Mouse (Mus musculus) gastrocnemius, adult 8-10 months (tissue): ENCODE data around the gene Serp2. TPM values are rescaled to one million over a fixed set of nuclear protein-coding genes. Genes with fewer than 3 reads are reported as not detected.
"Not testable (repeated sequence)": the region's sequence is repeated elsewhere in the genome, so short reads cannot be mapped to it uniquely, and the experiment has no call there.

ENCODE experiments used
- DNase-seq, 2 experiments: peaks; one replicate each; pipeline ENCODE4 v3.0.0; 2022; ENCODE audit warnings: low spot score in 2 of 2
- total RNA-seq, 4 experiments: library from RNA; stranded (reverse); gene quantifications; 2 replicates each; pipeline ENCODE4 v1.2.4; 2022

The Serp2 gene
- total RNA-seq, 4 experiments from 2014 or later: 0.34 to 0.39 TPM; not detected in 2

DNA sequence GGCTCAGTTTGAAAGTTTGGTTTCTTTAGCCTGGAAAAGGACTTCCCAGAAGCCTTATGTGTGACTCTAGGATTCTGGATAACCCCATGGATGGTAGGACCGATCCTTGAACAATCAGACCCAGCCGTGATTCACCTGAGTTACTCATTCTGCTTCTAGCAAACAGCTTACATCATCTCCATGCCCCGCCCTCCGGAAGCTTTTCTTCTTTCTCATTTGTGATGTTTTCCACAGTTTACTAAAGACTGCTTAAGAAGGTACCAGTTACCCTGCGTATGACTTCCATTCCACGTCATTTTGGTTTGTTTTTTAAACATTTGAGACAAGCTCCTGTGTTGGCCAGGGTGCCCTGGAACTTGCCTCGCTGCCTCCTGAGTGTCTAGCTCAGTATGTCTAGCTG lies 13.6 kb upstream of the Serp2 start:
- DNase-seq: no peak

DNA sequence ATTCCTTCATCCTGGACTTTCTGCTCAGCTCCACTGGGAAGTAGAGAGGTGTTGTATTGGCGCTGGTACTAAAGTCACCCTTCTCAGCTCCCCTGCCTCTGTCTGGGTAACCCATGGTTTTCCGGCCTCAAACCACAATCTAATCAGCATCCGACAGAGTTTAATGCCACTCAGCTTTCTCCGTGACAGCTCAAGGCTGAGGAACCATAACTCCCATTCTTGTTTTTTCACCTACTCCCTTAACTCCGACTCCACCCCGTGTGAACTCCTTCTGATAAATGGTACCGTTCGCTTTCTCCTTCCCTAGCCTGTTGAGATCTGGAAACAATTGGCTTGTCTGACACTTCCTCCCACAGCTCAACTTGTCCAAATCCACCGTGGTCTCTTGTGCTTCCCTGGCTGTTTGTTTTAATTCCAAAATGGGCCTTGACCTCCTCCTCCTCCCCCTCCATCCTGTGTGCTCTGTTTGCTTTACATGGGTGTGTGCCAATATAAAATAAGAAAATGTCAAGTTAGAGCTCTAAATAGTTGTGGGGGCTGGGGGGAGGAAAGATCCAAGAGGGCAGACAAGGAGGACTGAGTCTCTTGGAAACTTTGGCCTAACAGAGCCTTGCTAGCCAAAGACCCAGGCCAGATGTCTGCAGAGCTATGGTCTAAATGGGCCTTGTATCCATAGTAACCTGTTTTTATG lies 12.7 kb upstream of the Serp2 start:
- DNase-seq: no peak

DNA sequence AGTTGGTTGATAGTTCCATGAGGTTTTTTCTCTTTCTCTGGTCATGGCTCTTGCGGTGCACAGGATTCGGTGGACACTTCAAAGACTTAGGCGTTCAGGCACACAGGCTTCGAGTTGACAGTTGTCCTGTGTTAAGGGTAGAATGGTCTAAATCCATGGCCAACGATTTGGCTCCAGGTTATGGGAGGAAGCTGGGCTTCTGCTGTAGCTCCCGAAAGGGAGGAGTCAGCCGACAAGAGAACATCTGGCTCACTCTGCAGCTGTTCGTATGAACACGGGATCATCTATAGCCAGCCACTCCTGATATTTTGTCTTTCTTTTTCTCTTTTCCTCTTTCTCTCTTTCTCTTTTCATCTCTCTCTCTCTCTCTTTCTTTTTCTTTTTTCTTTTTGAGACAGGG lies 11.9 kb upstream of the Serp2 start:
- no peak for DNase-seq

DNA sequence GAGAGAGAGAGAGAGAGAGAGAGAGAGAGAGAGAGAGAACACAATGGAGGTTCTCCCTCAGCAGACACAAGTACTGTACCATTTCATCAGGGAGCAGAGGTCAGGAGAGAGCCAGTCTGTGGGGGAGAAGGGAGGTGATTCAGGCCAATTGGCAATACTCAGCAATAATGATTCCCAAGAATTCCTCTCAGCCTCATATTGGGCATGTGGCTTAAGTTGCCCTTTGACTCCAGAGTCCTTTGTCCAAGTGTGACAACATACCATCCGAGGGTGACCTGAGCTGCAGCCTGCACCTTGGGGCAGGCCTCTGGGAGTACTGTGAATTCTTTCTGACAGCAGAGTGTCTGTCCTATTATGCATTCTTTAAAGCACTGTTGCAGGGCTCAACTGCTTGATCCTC lies 10.6 kb upstream of the Serp2 start:
- DNase-seq: no peak

DNA sequence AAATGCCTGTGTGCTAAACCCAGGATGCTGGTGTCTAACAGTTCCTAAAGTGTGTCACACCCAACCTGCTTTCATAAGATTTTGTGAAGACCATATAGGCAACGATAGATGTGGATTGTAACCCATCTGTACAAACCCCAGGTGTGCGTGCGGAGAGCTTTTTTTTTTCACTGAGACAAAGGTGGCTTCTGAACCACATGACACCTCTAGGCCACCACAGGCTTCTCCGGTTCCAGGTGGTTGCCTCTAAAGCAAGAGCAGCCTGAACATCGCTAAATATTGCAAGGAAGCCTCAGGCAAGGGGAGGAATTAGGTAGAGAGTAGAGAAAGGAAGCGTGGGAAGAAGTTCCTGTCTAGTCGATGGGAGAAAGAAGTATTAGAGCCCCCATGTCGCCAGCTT lies 10.0 kb upstream of the Serp2 start:
- no peak for DNase-seq

DNA sequence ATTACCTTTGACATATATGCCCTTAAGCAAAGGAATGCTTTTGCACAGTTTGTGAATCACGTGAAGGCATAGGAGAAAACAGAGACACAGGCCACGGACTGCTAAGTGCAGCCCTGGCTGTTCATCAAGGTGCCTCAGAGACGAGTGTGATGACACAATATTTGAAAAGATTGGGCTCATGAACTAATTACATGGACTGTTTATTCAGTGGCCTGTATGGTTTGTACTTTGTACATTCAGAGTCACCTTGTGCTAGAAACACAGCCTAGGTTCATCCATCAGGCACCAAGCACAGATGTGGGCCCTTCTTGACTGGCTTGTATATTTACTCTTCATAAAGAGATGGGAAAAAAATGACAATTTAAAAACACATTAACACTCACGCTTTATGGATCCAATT lies 9.5 kb upstream of the Serp2 start:
- DNase-seq: no peak

DNA sequence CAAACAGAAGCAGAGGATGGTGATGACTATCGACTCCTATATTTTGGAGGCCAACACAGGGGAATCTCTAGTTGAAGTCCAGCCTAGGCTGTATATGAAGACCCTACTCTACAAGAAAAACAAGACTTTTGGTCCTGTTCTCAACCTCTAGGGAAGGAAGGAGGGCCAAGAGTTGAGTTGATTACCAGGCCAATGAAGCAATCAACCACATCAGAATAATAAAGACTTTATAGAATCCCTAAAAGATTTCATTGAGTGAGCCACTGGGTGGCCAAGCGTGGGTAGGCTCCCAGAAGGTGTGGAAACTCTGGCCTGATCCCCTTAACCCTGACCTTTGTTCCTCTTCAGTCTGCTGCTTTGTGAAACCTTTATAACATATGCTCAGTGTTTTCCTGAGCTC lies 2.5 kb upstream of the Serp2 start:
- DNase-seq: no peak

DNA sequence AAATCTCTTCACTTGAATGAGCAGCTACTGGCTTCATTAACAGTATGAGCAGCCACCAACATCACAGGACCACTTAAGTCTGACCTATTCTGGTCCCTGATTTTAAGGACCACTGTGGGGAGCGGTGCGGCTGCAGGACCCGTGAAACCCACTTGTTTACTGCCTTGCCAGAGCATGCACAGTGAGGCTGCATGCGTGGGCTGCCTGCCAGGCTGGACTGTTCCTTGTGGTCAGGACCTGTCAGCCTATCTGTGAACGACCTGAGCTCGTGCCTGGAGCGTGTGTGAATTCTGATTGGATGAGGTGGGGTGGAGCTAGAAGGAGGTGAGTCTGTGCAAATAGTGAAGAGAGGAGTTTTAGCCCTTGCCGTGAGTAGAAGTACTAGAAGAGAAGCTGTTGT lies 1.5 kb upstream of the Serp2 start:
- DNase-seq: not testable (repeated sequence)

DNA sequence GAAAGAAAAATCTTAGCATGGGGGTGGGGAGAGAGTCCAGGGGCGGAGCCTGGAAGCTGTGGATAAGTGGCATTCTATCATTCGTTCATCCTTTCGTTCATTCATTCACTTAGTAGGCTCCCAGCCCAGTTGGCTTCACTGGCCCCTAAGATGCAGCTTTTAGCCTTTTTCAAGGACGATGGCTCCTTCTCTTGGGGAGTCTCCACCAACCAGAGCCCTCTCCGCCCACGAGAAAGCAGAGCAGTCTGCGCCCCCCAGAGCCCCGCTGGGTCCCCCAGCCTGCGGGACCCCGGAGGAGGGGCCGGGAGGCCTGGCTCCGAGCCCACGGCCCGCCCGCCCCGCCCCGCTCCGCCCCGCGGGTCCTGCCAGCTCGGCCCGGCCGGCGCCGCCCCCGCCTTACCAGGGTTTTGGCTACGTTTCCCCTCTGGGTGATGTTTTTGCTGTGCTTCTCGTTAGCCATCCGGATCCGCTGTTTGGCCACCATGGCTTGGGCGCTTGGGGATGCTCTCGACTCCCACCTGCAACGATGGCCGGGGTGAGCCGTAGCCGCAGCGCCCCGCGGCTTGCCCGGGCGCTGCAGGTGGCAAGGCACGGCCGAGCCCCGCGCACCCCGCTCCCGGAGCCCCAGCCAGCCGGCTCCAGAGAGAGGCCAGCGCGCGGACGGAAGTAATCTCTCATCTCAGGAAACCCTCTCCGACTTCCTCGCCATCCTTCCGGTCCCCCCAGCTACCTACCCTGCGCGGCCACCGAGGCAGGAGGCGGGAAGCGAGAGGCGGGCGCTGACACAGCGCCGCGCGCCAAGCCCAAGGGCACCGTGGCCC lies 448 bp downstream of the Serp2 start:
- DNase-seq: peak; percentile 22 to 25

DNA sequence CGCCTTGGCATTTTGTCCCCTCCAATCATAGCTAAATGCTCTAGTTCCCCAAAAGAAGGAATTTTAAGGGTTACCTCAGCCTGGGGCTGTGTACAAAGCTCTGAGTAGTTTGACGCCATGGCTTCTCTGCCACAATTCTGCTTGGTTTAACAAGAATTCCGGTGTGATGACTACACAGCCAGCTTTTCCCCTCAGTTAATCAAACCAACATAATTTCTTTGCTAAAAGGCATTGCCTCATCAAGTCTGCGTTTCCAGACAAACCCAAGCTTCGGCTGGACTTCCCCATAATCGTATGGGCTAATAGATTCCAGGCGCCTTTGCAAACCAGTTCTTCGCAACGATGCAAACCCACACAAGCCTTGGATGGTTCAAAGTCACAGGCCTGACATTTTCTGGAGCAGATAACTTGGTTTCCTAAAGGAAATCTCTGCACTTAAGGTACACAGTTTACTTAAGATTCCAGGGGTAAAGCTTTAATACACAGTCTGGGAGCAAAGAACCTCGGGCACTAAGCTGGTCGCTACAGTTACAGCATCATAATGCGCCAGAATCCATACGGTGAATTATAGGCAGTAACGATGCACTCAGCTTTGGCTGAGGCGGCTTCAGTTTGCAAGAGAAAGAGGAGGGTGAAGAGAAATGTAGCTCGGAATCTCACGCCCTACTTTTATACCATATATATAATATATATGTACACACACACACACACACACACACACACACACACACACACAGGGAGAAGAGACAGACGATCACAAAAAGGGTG lies 1.2 kb downstream of the Serp2 start:
- no peak for DNase-seq

DNA sequence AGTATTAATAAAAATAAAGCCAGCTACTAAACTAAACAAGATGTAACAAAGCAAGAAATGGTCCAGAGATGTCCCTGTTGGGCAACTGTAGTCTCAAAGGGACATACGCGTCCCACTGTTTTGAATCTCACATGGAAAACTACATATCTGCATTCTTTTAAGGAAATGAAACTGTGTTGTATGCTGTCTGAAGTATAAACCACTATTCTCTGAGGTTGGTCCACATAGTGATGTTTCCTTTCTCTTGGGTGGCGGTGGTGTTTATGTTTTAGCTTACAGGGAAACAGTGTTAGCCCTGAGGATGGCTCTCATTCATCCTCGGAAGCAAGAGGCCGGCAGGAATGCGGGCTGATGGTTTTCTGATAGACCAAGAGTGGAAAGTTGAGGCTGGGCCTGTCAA lies 12.6 kb downstream of the Serp2 start:
- DNase-seq: no peak

DNA sequence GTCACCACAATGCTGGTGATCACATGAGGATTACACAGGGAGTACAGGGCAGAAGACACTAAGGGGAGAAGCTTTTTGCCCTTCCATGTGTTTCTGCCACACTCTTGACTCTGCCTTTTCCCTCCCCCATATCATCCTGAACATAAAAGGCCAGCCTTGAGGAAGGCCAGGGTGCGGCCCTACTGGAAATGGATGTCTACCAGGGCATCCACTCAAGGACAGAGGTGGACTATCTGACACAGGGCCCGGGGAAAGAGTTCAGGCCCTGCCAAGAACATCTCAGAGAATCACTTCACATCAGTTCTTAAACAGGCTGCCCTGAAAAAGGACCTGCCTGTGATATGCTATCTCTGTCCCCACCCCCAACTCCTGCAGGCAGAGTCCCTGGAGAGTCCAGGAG lies 15.3 kb downstream of the Serp2 start:
- no peak for DNase-seq

DNA sequence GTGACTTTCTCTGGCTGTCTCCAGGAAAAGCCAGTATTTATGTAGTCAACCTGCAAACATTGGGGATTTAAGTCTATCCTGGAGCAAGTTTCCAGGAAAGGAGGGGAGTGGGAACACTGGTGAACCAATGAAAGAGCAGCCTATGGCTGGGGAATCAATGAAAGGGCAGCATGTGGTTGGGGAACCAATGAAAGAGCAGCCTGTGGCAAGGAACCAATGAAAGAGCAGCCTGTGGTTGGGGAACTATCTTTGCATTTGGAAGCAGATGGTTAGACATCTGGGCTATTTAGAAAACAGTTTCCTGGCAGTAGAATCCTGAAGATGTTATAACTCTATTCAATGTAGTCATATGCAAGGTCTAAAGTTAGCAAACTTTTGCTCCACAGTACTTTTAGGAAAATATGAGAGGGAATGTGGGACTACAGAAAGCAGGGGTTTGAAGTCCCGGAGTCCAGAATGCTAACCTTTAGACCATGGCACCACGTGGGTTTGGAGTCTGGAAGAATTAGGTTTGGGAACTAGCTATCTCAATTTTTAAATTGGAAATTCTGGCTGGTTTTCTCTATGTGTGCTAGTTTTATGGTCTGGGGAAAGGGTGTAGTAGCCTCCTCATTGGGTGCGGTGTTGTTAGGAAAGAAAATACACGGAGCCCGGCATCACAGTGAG lies 16.6 kb downstream of the Serp2 start:
- DNase-seq: no peak

DNA sequence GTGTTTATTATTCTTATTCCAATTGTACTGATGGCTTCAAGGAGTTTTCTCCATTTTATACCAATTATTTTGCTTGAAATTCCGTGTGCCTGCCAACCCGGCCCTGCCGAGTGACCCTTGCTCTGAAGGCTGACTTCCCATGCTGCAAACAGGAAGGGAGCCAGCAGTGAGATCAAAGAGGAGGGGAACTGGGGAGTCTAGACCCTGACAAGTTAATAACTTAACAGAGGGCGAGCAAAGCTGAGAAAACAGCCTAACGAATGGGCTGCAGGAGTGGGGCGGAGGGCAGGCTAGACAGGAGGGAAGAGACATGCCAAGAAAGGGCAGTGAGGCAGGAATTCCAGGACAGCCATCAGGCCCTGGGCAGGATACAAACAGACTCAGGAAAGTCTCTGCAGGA lies 19.8 kb downstream of the Serp2 start:
- DNase-seq: no peak

DNA sequence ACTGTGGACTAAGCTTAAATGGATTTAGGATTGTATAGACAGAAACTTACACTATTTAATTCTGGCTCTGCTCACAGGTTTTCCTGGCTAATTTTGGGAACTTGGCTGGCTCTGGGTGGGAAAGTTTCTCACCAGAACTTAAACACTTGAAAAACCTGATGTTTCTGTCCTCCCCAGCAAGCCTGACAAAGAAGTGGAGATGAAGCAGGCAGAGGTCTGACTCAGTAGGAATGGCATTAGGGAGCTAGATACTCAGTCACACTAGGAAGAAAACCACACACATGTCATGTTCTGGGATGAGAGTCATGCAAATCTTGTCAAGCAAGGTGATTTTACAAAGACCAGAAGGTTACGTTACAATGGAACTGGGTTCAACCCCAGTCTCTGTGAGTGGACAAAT lies 21.6 kb downstream of the Serp2 start:
- no peak for DNase-seq

DNA sequence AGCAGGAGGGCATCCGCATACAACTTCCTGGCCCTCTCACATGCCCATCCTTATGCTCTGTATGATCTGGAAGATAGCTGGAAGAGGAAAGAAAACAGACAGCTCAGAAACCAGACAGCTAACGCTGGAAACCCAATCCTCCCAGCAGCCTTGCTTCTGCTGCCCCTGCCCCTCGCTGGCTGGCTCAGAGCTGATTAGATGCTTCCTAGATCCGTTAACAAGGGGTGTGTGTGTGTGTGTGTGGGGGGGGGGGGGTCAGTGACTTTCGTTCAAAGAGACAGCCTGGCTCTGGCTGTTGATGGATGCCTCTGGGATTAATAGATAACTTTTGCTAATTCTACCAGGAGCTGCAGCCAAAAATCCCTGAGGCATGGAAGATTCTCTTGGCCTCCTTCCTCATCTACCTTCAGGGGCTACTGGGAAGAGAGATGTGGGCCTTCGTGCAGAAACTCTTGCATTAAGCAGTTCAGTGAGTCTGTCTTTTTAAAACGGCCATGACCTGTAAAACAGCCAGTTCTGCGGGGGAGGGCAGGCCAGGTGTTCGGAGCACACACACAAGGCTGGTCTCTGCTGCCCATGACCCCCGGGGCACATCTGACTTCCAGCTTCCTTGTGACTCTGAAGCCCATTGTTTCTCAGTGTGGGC lies 23.4 kb downstream of the Serp2 start:
- no peak for DNase-seq

DNA sequence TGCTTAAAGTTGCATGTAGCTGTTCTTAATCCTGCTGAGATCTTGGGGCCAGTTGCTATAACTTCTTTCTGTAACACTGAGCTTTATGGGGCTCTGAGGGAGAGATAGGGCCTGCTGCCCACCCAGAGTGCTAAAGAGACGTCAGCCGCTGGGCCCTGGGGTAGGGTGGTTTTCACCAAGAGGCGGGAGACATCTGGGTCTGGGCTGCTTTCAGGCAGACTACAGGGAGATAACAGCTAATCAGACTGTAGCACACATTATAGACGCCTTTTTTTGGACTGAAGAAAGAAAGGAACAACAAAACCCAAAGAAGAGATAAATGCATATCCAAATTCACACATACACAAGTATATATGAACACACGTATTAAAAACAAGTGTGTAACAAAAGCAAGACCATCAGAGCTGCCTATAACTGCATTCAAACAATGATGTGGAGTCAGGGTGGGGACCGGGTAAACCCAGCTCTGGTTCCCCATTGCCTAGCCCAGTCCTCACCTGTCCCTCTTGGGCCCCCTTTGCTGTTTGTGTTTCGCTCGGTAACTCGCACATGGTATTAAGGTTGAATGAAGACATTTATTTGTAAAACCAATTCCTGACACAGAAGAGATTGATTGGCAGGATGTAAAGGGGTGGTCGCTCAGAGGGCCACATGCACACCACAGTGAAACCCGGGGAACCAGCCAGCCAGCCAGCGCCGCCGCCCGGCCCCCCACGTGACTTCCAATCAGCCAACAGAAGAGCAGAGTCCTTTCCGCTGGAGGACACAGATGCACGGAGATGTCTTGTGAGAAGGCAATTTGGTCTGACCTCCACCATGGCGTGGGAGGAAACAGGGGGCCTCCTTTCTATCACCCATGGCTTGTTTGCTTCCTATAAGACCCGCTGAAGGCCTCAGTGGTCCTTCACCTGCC lies 24.2 kb downstream of the Serp2 start:
- DNase-seq: no peak

DNA sequence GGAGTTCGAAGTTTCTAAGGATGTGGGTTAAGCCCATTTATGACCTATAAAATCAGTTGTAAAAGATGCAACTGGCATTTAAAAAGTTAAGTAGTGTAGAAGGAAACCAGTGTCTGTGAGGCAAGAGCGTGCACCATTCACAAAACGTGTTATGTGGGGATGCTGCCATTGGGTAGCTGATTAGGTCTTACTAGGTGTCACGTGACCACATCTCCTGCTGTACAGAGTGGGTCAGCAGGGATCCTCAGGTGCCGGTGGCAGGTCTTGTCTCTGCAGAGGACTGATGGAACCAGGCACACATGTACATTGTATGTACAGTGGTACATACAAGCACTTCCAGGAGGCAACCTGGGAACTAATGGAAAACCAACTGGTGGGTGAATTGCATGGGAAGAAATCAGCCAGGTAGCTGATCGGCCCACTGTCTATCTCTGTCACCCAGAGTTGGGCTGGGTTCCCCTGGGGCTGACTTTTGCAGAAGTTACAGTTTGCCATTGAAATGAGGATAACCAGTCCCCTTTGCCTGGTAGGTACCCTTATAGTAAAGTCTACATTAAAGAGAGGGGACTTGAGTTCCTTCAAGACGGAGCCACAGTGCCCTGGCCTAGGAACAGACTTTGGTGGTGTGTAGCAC lies 25.5 kb downstream of the Serp2 start:
- no peak for DNase-seq

DNA sequence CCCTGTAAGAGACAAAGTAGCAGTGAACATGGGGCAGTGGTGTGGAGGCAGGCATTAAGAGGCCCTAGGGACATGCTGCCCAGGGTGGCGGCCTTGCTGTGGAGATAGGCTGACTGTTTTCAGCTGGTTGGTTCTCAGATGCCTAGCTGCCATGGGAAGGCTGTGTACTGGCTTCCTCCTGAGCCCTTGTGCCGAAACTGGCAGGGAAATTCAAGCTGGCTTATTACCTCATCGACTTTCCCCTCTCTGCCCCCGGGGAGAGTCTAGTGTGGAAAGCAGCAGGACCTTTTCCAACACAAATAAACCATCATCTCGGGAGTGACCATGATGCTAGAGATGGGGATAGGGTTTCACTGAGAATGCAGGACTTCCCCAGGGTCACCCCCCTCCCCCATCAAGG lies 28.0 kb downstream of the Serp2 start:
- DNase-seq: peak; percentile 22
